Mouse (Mus musculus): ENCODE data around the gene Nanos3.

DNA sequence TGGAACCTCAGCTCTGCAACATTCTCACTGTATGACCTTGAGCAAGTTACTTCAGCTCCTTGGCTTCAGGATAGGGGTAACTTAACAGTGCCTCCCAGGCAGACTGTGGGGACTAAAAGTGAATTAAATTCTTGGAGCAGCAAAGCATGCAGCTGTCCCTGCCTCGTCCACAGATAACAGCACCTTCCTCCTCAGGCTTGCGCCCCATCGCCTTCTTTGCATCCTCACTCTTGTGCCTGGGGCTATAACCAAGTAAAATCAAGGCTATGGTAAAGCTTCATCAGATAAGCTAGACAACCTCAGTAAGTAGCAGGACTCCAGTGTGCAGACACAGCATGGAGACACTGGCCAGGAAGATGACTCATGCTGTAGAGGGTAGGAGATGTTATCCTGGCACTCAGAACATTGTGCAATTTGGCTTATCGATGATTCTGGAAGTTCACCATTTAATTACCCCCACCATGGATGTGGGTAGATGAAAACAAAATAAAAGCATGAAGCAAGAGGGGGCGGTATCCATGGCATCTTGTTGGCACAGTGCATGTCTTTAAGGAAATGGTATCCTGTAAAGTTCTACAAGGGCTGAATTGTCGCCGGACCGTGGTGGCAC, 40.3 kb downstream of the Nanos3 start:
- TF ChIP-seq MAX (IDR thresholded peaks at IDR 0.05): no peak
- no peak for TF ChIP-seq CTCF (IDR thresholded peaks at IDR 0.05; ENCODE audit: control insufficient read depth, insufficient read depth, insufficient read length)
- no peak for TF ChIP-seq FOSL1 (IDR thresholded peaks at IDR 0.05; ENCODE audit: insufficient read depth, low read length, poor library complexity, severe bottlenecking)
- no peak for TF ChIP-seq USF1 (IDR thresholded peaks at IDR 0.05; ENCODE audit: low read depth)
- TF ChIP-seq MYOD1 (IDR thresholded peaks at IDR 0.05; ENCODE audit: control insufficient read depth, insufficient read length, low read depth): peak; percentile 11
- TF ChIP-seq CEBPB (IDR thresholded peaks at IDR 0.05; ENCODE audit: low read depth): peak; percentile 83
